Mouse (Mus musculus): ENCODE data around the gene Ttll1. TPM values are rescaled to one million over a fixed set of nuclear protein-coding genes. Genes with fewer than 3 reads are reported as not detected.

Ttll1 gene
- total and polyA plus RNA-seq, 2 experiments, result 1.0 to 2.1 TPM

GRCm38 (mm10) chr15:83523638-83524332 lies 13.1 kb upstream of the Ttll1 start:
- Histone ChIP-seq H3K36me3 (ENCODE audit: control insufficient read depth, insufficient read depth, low read length) (no peaks in the 10 kb centered on the region), H3K79me2 (ENCODE audit: control insufficient read depth, insufficient read depth, low read length) (peaks cover 12% of the 10 kb centered on the region), H3K27me3 (ENCODE audit: control insufficient read depth, insufficient read depth, low read length) (no peaks in the 10 kb centered on the region), H3K27ac (replicated peaks; ENCODE audit: insufficient read depth, low read depth, low read length) (peak overlapping the region; percentile 88), H3K4me1 (ENCODE audit: control insufficient read depth, insufficient read depth, low read length) (peaks cover 21% of the 10 kb centered on the region), H3K4me3 (ENCODE audit: insufficient read depth, low read depth, low read length) (peak overlapping the region; percentile 31; the same call in 1 of the 2 replicates), H3K9ac (ENCODE audit: low read depth, low read length) (peak overlapping the region; percentile 40)
- DNase-seq (ENCODE audit: extremely low read depth, low read depth, low spot score), result peak; percentile 95
- 23% methylated on average over 14 of the region's 14 CpGs for WGBS
- TF ChIP-seq POLR2A (IDR thresholded peaks at IDR 0.05; ENCODE audit: extremely low read depth, insufficient read depth, low read length) (no peak), CTCF (IDR thresholded peaks at IDR 0.05; ENCODE audit: low read depth, low read length) (no peak)

DNA sequence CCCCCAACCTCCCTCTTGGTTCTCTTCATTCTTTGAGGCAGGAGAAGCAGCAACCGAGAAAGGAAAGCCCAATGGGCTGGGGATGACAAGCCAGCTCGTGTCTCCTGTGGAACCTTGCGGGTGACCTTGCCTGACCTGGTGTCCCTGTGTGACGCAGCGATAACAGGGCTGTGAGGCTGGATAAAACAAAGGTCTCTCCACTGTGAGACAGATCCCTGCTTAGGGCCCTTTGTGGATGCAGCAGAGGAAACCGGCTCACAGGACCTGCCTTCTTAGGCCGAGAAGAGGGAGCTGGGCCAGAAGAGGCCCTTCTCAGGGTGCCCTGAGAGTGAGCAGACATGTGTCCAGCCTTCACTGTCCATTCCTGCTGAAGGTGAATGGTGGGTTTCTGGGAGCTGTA lies 12.5 kb upstream of the Ttll1 start:
- WGBS, result 9% methylated on average over 7 of the region's 7 CpGs
- peak; percentile 72 for DNase-seq (ENCODE audit: extremely low read depth, low read depth, low spot score)
- TF ChIP-seq POLR2A (IDR thresholded peaks at IDR 0.05; ENCODE audit: extremely low read depth, insufficient read depth, low read length) (no peak), CTCF (IDR thresholded peaks at IDR 0.05; ENCODE audit: low read depth, low read length) (no peak)
- peak overlapping the region; percentile 40 for H3K9ac ChIP-seq (ENCODE audit: low read depth, low read length)
- no peaks in the 10 kb centered on the region for H3K36me3 ChIP-seq (ENCODE audit: control insufficient read depth, insufficient read depth, low read length)
- no peaks in the 10 kb centered on the region for H3K27me3 ChIP-seq (ENCODE audit: control insufficient read depth, insufficient read depth, low read length)
- H3K4me3 ChIP-seq (ENCODE audit: insufficient read depth, low read depth, low read length), result no peak overlapping the region
- H3K4me1 ChIP-seq (ENCODE audit: control insufficient read depth, insufficient read depth, low read length), result peaks cover 21% of the 10 kb centered on the region
- peaks cover 12% of the 10 kb centered on the region for H3K79me2 ChIP-seq (ENCODE audit: control insufficient read depth, insufficient read depth, low read length)
- H3K27ac ChIP-seq (replicated peaks; ENCODE audit: insufficient read depth, low read depth, low read length), result peak overlapping the region; percentile 80

GRCm38 (mm10) chr15:83520861-83521382 lies 10.2 kb upstream of the Ttll1 start:
- no peaks in the 10 kb centered on the region for H3K27me3 ChIP-seq (ENCODE audit: control insufficient read depth, insufficient read depth, low read length)
- H3K79me2 ChIP-seq (ENCODE audit: control insufficient read depth, insufficient read depth, low read length), result no peaks in the 10 kb centered on the region
- TF ChIP-seq POLR2A (IDR thresholded peaks at IDR 0.05; ENCODE audit: extremely low read depth, insufficient read depth, low read length) (no peak), CTCF (IDR thresholded peaks at IDR 0.05; ENCODE audit: low read depth, low read length) (no peak)
- no peak overlapping the region for H3K4me3 ChIP-seq (ENCODE audit: insufficient read depth, low read depth, low read length)
- H3K27ac ChIP-seq (replicated peaks; ENCODE audit: insufficient read depth, low read depth, low read length), result no peak overlapping the region
- H3K4me1 ChIP-seq (ENCODE audit: control insufficient read depth, insufficient read depth, low read length), result peaks cover 19% of the 10 kb centered on the region
- H3K36me3 ChIP-seq (ENCODE audit: control insufficient read depth, insufficient read depth, low read length), result no peaks in the 10 kb centered on the region
- H3K9ac ChIP-seq (ENCODE audit: low read depth, low read length), result no peak overlapping the region
- peak; percentile 57 for DNase-seq (ENCODE audit: extremely low read depth, low read depth, low spot score)
- WGBS, result 46% methylated on average over 6 of the region's 6 CpGs

DNA sequence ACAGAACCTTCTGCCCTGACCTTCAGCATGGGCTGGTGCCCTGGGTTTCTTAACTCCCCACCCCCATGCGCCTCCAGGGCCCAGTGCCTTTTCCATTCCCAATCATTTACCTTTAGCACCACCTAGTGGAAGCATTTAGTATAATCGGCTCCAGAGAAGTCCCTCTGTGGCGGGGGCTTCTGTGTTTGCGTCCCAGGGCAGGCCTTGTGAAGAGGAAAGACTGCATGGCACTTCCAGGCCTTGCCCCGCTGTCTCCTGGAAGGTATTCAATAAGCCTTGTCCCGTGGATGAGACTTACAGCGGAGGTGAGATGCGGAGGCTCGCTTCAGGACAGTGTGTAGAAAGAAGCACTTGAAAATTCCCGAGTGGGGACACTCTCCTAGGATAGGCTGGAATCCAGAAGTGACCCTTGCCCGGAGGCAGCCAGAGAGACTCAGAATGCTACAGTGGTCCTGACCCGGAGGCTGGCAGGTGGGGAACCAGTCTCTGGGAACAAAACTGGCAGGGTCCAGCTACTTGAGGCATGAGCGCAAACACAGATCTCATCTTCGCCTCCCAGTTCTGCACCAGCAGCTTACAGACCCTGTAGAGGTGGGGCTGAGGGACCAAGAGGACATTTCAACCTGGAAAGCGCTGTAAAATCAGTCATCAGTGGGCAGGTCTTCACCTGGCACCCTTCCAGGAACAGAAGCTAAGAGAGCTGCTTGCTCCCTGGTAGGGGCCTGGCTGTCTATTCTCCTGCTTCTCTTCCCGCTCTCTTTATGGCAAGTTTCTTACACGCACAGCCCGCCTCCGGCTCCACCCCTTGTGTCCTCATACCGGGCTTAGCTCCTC lies 7.7 kb upstream of the Ttll1 start:
- WGBS, result 40% methylated on average over 20 of the region's 20 CpGs
- peak; percentile 45 for DNase-seq (ENCODE audit: extremely low read depth, low read depth, low spot score)
- TF ChIP-seq POLR2A (IDR thresholded peaks at IDR 0.05; ENCODE audit: extremely low read depth, insufficient read depth, low read length) (no peak), CTCF (IDR thresholded peaks at IDR 0.05; ENCODE audit: low read depth, low read length) (peak; percentile 70)
- Histone ChIP-seq H3K79me2 (ENCODE audit: control insufficient read depth, insufficient read depth, low read length) (no peaks in the 10 kb centered on the region), H3K27ac (replicated peaks; ENCODE audit: insufficient read depth, low read depth, low read length) (no peak overlapping the region), H3K4me1 (ENCODE audit: control insufficient read depth, insufficient read depth, low read length) (peaks cover 4% of the 10 kb centered on the region), H3K36me3 (ENCODE audit: control insufficient read depth, insufficient read depth, low read length) (no peaks in the 10 kb centered on the region), H3K9ac (ENCODE audit: low read depth, low read length) (0 out of 2 replicates have a peak overlapping the region, but pooled peaks have one; percentile 23), H3K27me3 (ENCODE audit: control insufficient read depth, insufficient read depth, low read length) (no peaks in the 10 kb centered on the region), H3K4me3 (ENCODE audit: insufficient read depth, low read depth, low read length) (no peak overlapping the region)

DNA sequence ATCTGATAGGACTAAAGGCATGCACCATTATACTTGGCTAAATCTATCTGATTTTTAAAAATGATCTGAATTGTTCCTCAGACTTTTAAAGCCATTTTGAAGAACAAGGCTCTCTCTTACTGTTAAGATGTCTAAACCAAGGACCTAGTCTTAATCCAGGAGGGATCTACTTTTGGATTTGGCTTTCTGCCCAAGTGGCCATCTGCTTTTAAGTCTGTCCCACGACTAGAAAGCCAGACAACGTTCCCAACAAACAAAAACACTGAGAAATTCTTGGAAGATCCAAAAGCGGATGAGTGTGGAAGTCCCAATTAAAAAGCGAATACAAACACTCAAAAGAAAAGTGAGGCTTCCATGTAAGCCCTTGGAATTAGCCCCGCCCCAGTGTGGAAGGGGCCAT lies 4.3 kb upstream of the Ttll1 start:
- WGBS, result 71% methylated on average over 5 of the region's 5 CpGs
- Histone ChIP-seq H3K4me1 (ENCODE audit: control insufficient read depth, insufficient read depth, low read length) (peaks cover 3% of the 10 kb centered on the region), H3K79me2 (ENCODE audit: control insufficient read depth, insufficient read depth, low read length) (no peaks in the 10 kb centered on the region), H3K27me3 (ENCODE audit: control insufficient read depth, insufficient read depth, low read length) (no peaks in the 10 kb centered on the region), H3K9ac (ENCODE audit: low read depth, low read length) (no peak overlapping the region), H3K4me3 (ENCODE audit: insufficient read depth, low read depth, low read length) (no peak overlapping the region), H3K36me3 (ENCODE audit: control insufficient read depth, insufficient read depth, low read length) (no peaks in the 10 kb centered on the region), H3K27ac (replicated peaks; ENCODE audit: insufficient read depth, low read depth, low read length) (no peak overlapping the region)
- DNase-seq (ENCODE audit: extremely low read depth, low read depth, low spot score), result no peak
- TF ChIP-seq POLR2A (IDR thresholded peaks at IDR 0.05; ENCODE audit: extremely low read depth, insufficient read depth, low read length) (no peak), CTCF (IDR thresholded peaks at IDR 0.05; ENCODE audit: low read depth, low read length) (no peak)

Measured in liver, adult 2 months (tissue).